ENCODE assay signal across 16 mouse cellular contexts in the genomic region with DNA sequence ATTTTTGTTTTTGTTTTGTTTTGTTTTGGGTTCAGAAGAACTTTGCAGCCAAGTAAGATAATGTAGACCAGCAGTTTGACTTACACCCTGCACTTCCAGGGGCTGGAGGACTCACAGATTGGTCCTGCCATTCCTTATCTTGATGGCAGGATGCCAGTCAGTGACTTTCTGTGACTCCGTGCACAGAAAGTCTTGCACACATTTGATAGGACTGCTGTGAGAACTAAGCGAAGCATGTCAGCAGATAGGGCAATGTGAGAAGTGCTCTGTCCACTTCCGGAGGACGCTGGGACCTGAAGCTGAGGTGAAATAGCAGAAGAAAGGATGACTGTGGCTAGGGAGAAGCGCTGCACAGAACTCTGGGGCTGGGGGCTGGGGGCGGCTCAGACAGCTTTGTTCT. TPM values are rescaled to one million over a fixed set of nuclear protein-coding genes. Genes with fewer than 3 reads are reported as not detected.
DNase-seq lines count a peak whose midpoint lies in the region; ATAC-seq and TF ChIP-seq lines count a peak whose summit lies in the region.
"Had no signal": no experiment of that assay in that cellular context is flagged by ENCODE, and none has a peak within 500 bp of the region (broad histone marks: within the 10 kb centered on the region; RNA-seq: fewer than 3 reads in every experiment).

No protein-coding gene starts in this region.

- peak overlapping the region; percentile 30; the same call in 1 of the 2 replicates for H3K4me3 ChIP-seq in G1E (ENCODE audit: low read depth, low read length)
- H3K4me3 ChIP-seq in heart, embryonic 12.5 days, result no peak overlapping the region
- no peak overlapping the region for H3K4me3 ChIP-seq in liver, embryonic 14.5 days (ENCODE audit: insufficient read depth in 1 of 2, low read depth in 2 of 2, low read length in 2 of 2)
- no peak overlapping the region for H3K4me3 ChIP-seq in gastrocnemius, adult 2 months
- H3K4me3 ChIP-seq: embryonic facial prominence, embryonic 12.5 days; hindbrain, embryonic 15.5 days; limb, embryonic 13.5 days; midbrain, embryonic 12.5 days had no signal

- no peak for TF ChIP-seq EP300 in liver, embryonic 14.5 days (IDR thresholded peaks at IDR 0.05; ENCODE audit: low read depth)

- peaks cover 76% of the 10 kb centered on the region for H3K4me1 ChIP-seq in G1E (ENCODE audit: insufficient read depth, low read depth, low read length)
- peaks cover 60% of the 10 kb centered on the region for H3K4me1 ChIP-seq in heart, embryonic 12.5 days (replicated peaks)
- peaks cover 16 to 26% of the 10 kb centered on the region in 2 experiments for H3K4me1 ChIP-seq in liver, embryonic 14.5 days (replicated peaks; ENCODE audit: control insufficient read depth in 2 of 2, insufficient read depth in 2 of 2, low read length in 1 of 2)

- peak; percentile 12 for DNase-seq in adrenal gland, postnatal 14 days
- no peak for DNase-seq in adrenal gland, adult 18-20 months (ENCODE audit: low spot score in 2 of 2)
- DNase-seq in G1E (ENCODE audit: low spot score), result peak; percentile 23
- peak; percentile 31 to 41 (median 34) for DNase-seq in liver, embryonic 14.5 days (ENCODE audit: low read depth in 3 of 3, low spot score in 3 of 3)
- no peak for DNase-seq in gastrocnemius, adult 2 months
- DNase-seq in cerebellum, adult 11-12 months, result no peak
- no peak for DNase-seq in embryo, embryonic 9.5 days (ENCODE audit: extremely low spot score)
- DNase-seq: B cell, adult 2 months; cerebellum, adult 9-10 months; forebrain, postnatal 0 days; gastrocnemius, postnatal 36 days had no signal

- H3K36me3 ChIP-seq in G1E (replicated peaks), result peaks cover 87% of the 10 kb centered on the region
- peaks cover 23% of the 10 kb centered on the region for H3K36me3 ChIP-seq in heart, embryonic 12.5 days
- peaks cover 29% of the 10 kb centered on the region for H3K36me3 ChIP-seq in liver, embryonic 14.5 days (replicated peaks; ENCODE audit: control insufficient read depth, insufficient read depth, low read depth)

- H3K4me2 ChIP-seq in heart, embryonic 12.5 days, result peak overlapping the region; percentile 36
- no peak overlapping the region for H3K4me2 ChIP-seq in liver, embryonic 14.5 days (ENCODE audit: low read depth)
- H3K4me2 ChIP-seq: embryonic facial prominence, embryonic 12.5 days; hindbrain, embryonic 15.5 days; limb, embryonic 13.5 days; midbrain, embryonic 12.5 days had no signal

- WGBS in heart, embryonic 12.5 days, result 30% methylated on average over 6 of the region's 6 CpGs
- 41% methylated on average over 6 of the region's 6 CpGs for WGBS in liver, embryonic 14.5 days (ENCODE audit: insufficient replicate concordance)

- TF ChIP-seq CTCF in G1E (IDR thresholded peaks at IDR 0.05; ENCODE audit: low read depth, low read length), result no peak
- TF ChIP-seq CTCF in liver, embryonic 14.5 days (IDR thresholded peaks at IDR 0.05; ENCODE audit: low read depth), result no peak
- no peak for TF ChIP-seq CTCF in gastrocnemius, adult 2 months (IDR thresholded peaks at IDR 0.05)

- no peak overlapping the region; the same call in 1 of the 2 replicates for H3K9ac ChIP-seq in heart, embryonic 12.5 days
- H3K9ac ChIP-seq in liver, embryonic 14.5 days (replicated peaks), result no peak overlapping the region; the same call in 1 of the 2 replicates
- H3K9ac ChIP-seq: embryonic facial prominence, embryonic 12.5 days; forebrain, postnatal 0 days; hindbrain, embryonic 15.5 days; limb, embryonic 13.5 days; midbrain, embryonic 12.5 days had no signal

- intact Hi-C loops in gastrocnemius, adult 2 months (cut with DNase I), result no loop called here

- H3K9me3 ChIP-seq in G1E (replicated peaks), result no peaks in the 10 kb centered on the region; the same call in 1 of the 2 replicates
- no peaks in the 10 kb centered on the region for H3K9me3 ChIP-seq in heart, embryonic 12.5 days (replicated peaks)
- H3K9me3 ChIP-seq in liver, embryonic 14.5 days (ENCODE audit: control insufficient read depth, low read length), result no peaks in the 10 kb centered on the region
- H3K9me3 ChIP-seq: embryonic facial prominence, embryonic 12.5 days; hindbrain, embryonic 15.5 days; limb, embryonic 13.5 days; midbrain, embryonic 12.5 days had no signal

- peak overlapping the region; percentile 79 for H3K27ac ChIP-seq in heart, embryonic 12.5 days (ENCODE audit: poor library complexity, severe bottlenecking)
- H3K27ac ChIP-seq in liver, embryonic 14.5 days, result no peak overlapping the region
- no peak overlapping the region for H3K27ac ChIP-seq in gastrocnemius, adult 2 months
- H3K27ac ChIP-seq: embryonic facial prominence, embryonic 12.5 days; hindbrain, embryonic 15.5 days; limb, embryonic 13.5 days; midbrain, embryonic 12.5 days had no signal

- H3K27me3 ChIP-seq in G1E (ENCODE audit: insufficient read depth, low read length), result no peaks in the 10 kb centered on the region
- H3K27me3 ChIP-seq in heart, embryonic 12.5 days (replicated peaks), result no peaks in the 10 kb centered on the region
- no peaks in the 10 kb centered on the region for H3K27me3 ChIP-seq in liver, embryonic 14.5 days (ENCODE audit: control insufficient read depth, insufficient read depth, low read length)
- H3K27me3 ChIP-seq: embryonic facial prominence, embryonic 12.5 days; hindbrain, embryonic 15.5 days; limb, embryonic 13.5 days; midbrain, embryonic 12.5 days had no signal

- peak; percentile 69 for ATAC-seq in G1E (ENCODE audit: extremely low read depth, insufficient number of reproducible peaks, low FRiP score, poor library complexity, severe bottlenecking)
- peak; percentile 42; the same call in 1 of the 2 replicates for ATAC-seq in heart, embryonic 12.5 days (ENCODE audit: insufficient number of reproducible peaks, low FRiP score)
- peak; percentile 69 for ATAC-seq in liver, embryonic 14.5 days (ENCODE audit: insufficient read depth)
- ATAC-seq: forebrain, postnatal 0 days had no signal

RNA-seq across cellular contexts. Expression of a gene that starts 5.7 kb away (rescaled TPM):
- 25.9 and 30.3 TPM in 2 replicates for total RNA-seq in adrenal gland, postnatal 14 days (2021)
- total RNA-seq in adrenal gland, adult 18-20 months (2021), result 10 to 100 TPM; 18.7 to 23.6 TPM
- 143 and 180 TPM in 2 replicates for total RNA-seq in G1E (2014; fragmentation: Nextera tagmentation)
- 106 and 125 TPM in 2 replicates for total RNA-seq in G1E (2017)
- polyA plus RNA-seq in G1E (2012), result 7.3 and 9.8 TPM in 2 replicates
- 75.3 and 75.4 TPM in 2 replicates for polyA plus RNA-seq in heart, embryonic 12.5 days (2016; fragmentation: Nextera tagmentation; extraction: Ambion mirVana)
- 18.9 and 37.5 TPM in 2 replicates for polyA plus RNA-seq in liver, embryonic 14.5 days (2012; rRNA removed)
- 83.1 and 87.5 TPM in 2 replicates for polyA plus RNA-seq in liver, embryonic 14.5 days (2014; fragmentation: Nextera tagmentation; extraction: Ambion mirVana)
- 1 to 10 TPM; 6.0 to 7.9 TPM for total RNA-seq in gastrocnemius, adult 2 months (2021)

Comparison
In these comparisons a context has a peak if more than half of its experiments do, and no peak if none do; other contexts are left out.
1. DNase-seq: peak in adrenal gland, postnatal 14 days (single experiment), G1E (single experiment) and liver, embryonic 14.5 days (3 of 3); none in adrenal gland, adult 18-20 months (0 of 2), gastrocnemius, adult 2 months (single experiment), cerebellum, adult 11-12 months (single experiment) and embryo, embryonic 9.5 days (single experiment).
2. Peak in every context shown above with its lines, with median percentiles within 50 percentile points of each other: ATAC-seq.